In genomic region chr13:76383972-76384663, GRCm38 (mm10) we compare ENCODE assay signal across 8 mouse cellular contexts. TPM values are rescaled to one million over a fixed set of nuclear protein-coding genes. Genes with fewer than 3 reads are reported as not detected.
A peak's percentile ranks its signal among the peaks of the same experiment; 100 is the strongest.
DNase-seq lines count a peak whose midpoint lies in the region; ATAC-seq lines count a peak whose summit lies in the region.

Mctp1 (plus strand) TSS chr13:76384535.

- ATAC-seq in forebrain, embryonic 11.5 days (replicated peaks; ENCODE audit: low FRiP score): peak; percentile 92
- ATAC-seq in heart, embryonic 16.5 days (replicated peaks; ENCODE audit: extremely low read depth, insufficient read depth, low FRiP score): peak; percentile 89
- peak; percentile 77 for ATAC-seq in liver, embryonic 16.5 days (ENCODE audit: low read depth)
- ATAC-seq in neural tube, embryonic 13.5 days (ENCODE audit: low read depth): peak; percentile 94

- H3K4me2 ChIP-seq in forebrain, embryonic 11.5 days (ENCODE audit: low read depth, low read length, severe bottlenecking): peak within 1 kb of the TSS; percentile 90
- H3K4me2 ChIP-seq in heart, embryonic 16.5 days (ENCODE audit: low read depth, low read length): peak within 1 kb of the TSS; percentile 97
- peak within 1 kb of the TSS; percentile 76 for H3K4me2 ChIP-seq in liver, embryonic 16.5 days (ENCODE audit: low read depth, low read length)
- peak within 1 kb of the TSS; percentile 92 for H3K4me2 ChIP-seq in neural tube, embryonic 13.5 days

- H3K36me3 ChIP-seq in forebrain, embryonic 11.5 days (ENCODE audit: control insufficient read depth, insufficient read depth, low read length): no peaks in the 10 kb centered on the region
- no peaks in the 10 kb centered on the region for H3K36me3 ChIP-seq in heart, embryonic 16.5 days (ENCODE audit: control insufficient read depth, insufficient read depth)
- H3K36me3 ChIP-seq in liver, embryonic 16.5 days (ENCODE audit: control insufficient read depth, insufficient read depth): no peaks in the 10 kb centered on the region
- no peaks in the 10 kb centered on the region for H3K36me3 ChIP-seq in neural tube, embryonic 13.5 days

- under 1% methylated on average over 44 of the region's 62 CpGs for WGBS in forebrain, embryonic 11.5 days
- under 1% methylated on average over 57 of the region's 62 CpGs for WGBS in heart, embryonic 16.5 days
- under 1% methylated on average over 49 of the region's 62 CpGs for WGBS in liver, embryonic 16.5 days (ENCODE audit: insufficient replicate concordance)
- under 1% methylated on average over 49 of the region's 62 CpGs for WGBS in neural tube, embryonic 13.5 days

- H3K4me1 ChIP-seq in forebrain, embryonic 11.5 days (replicated peaks; ENCODE audit: control insufficient read depth, insufficient read depth, low read length): no peaks in the 10 kb centered on the region
- peaks cover 8% of the 10 kb centered on the region; the same call in 1 of the 2 replicates for H3K4me1 ChIP-seq in heart, embryonic 16.5 days (ENCODE audit: control insufficient read depth, insufficient read depth, low read length)
- H3K4me1 ChIP-seq in liver, embryonic 16.5 days (ENCODE audit: control insufficient read depth, low read depth, low read length): peaks cover 3% of the 10 kb centered on the region; the same call in 1 of the 2 replicates
- H3K4me1 ChIP-seq in neural tube, embryonic 13.5 days (replicated peaks): peaks cover 13% of the 10 kb centered on the region

- H3K27ac ChIP-seq in forebrain, embryonic 11.5 days (ENCODE audit: low read depth, low read length): no peak within 1 kb of the TSS
- no peak within 1 kb of the TSS for H3K27ac ChIP-seq in heart, embryonic 16.5 days (ENCODE audit: low read length)
- H3K27ac ChIP-seq in liver, embryonic 16.5 days (ENCODE audit: low read length): no peak within 1 kb of the TSS
- H3K27ac ChIP-seq in neural tube, embryonic 13.5 days (replicated peaks): no peak within 1 kb of the TSS

- H3K4me3 ChIP-seq in forebrain, embryonic 11.5 days (ENCODE audit: low read depth, low read length): peak within 1 kb of the TSS; percentile 51
- H3K4me3 ChIP-seq in heart, embryonic 16.5 days (ENCODE audit: low read length): peak within 1 kb of the TSS; percentile 68
- H3K4me3 ChIP-seq in liver, embryonic 16.5 days (ENCODE audit: low read depth, low read length): peak within 1 kb of the TSS; percentile 53
- peak within 1 kb of the TSS; percentile 69 for H3K4me3 ChIP-seq in neural tube, embryonic 13.5 days

- H3K27me3 ChIP-seq in forebrain, embryonic 11.5 days (ENCODE audit: control insufficient read depth, insufficient read depth, low read length): peaks cover 14% of the 10 kb centered on the region; the same call in 1 of the 2 replicates
- peaks cover 15% of the 10 kb centered on the region for H3K27me3 ChIP-seq in heart, embryonic 16.5 days (ENCODE audit: control insufficient read depth, insufficient read depth, low read length)
- H3K27me3 ChIP-seq in liver, embryonic 16.5 days (ENCODE audit: control insufficient read depth, insufficient read depth, low read depth, low read length): peaks cover 26% of the 10 kb centered on the region
- peaks cover 42% of the 10 kb centered on the region for H3K27me3 ChIP-seq in neural tube, embryonic 13.5 days

- peak within 1 kb of the TSS; percentile 65 for H3K9ac ChIP-seq in forebrain, embryonic 11.5 days (ENCODE audit: low read length)
- peak within 1 kb of the TSS; percentile 66 for H3K9ac ChIP-seq in heart, embryonic 16.5 days (ENCODE audit: low read length)
- peak within 1 kb of the TSS; percentile 41; the same call in 1 of the 2 replicates for H3K9ac ChIP-seq in liver, embryonic 16.5 days (ENCODE audit: low read depth, low read length)
- peak within 1 kb of the TSS; percentile 78 for H3K9ac ChIP-seq in neural tube, embryonic 13.5 days

- H3K9me3 ChIP-seq in forebrain, embryonic 11.5 days (ENCODE audit: control insufficient read depth, low read length): no peaks in the 10 kb centered on the region
- H3K9me3 ChIP-seq in heart, embryonic 16.5 days (replicated peaks; ENCODE audit: control insufficient read depth, low read length): no peaks in the 10 kb centered on the region
- no peaks in the 10 kb centered on the region for H3K9me3 ChIP-seq in liver, embryonic 16.5 days (replicated peaks; ENCODE audit: control insufficient read depth, low read length)
- no peaks in the 10 kb centered on the region for H3K9me3 ChIP-seq in neural tube, embryonic 13.5 days

- DNase-seq in CD4-positive, CD25-positive, alpha-beta regulatory T cell, adult 2 months (ENCODE audit: low read depth, low spot score): peak; percentile 1
- peak; percentile 43 for DNase-seq in c-Kit-positive CD71-negative TER-119-negative erythroid progenitor cells, embryonic 14.5 days (ENCODE audit: low read depth)
- DNase-seq in forebrain, embryonic 11.5 days (ENCODE audit: low spot score): peak; percentile 86
- peak; percentile 60 for DNase-seq in kidney, postnatal 14 days
- peak; percentile 4 for DNase-seq in thymus, postnatal 25 days

RNA-seq across cellular contexts. Expression of gene Mctp1, which starts in this region (rescaled TPM):
- polyA plus RNA-seq in forebrain, embryonic 11.5 days (2014; fragmentation: Nextera tagmentation; extraction: Ambion mirVana): 5.3 and 5.4 TPM in 2 replicates
- 0.65 and 0.71 TPM in 2 replicates for polyA plus RNA-seq in heart, embryonic 16.5 days (2015; fragmentation: Nextera tagmentation; extraction: Ambion mirVana)
- polyA plus RNA-seq in liver, embryonic 16.5 days (2015; fragmentation: Nextera tagmentation; extraction: Ambion mirVana): 2.3 and 2.4 TPM in 2 replicates
- polyA plus RNA-seq in neural tube, embryonic 13.5 days (2015; fragmentation: Nextera tagmentation; extraction: Ambion mirVana): 1.1 TPM in 2 replicates

Comparison
In these comparisons a context has a peak if more than half of its experiments do, and no peak if none do; other contexts are left out.
1. Peak in ATAC-seq, H3K4me3 ChIP-seq, H3K9ac ChIP-seq and H3K4me2 ChIP-seq in heart, embryonic 16.5 days; RNA of the gene not detected or under 1 TPM.
2. DNase-seq: peak in every context shown above with its lines; median percentile 86 in forebrain, embryonic 11.5 days; 60 in kidney, postnatal 14 days; 43 in c-Kit-positive CD71-negative TER-119-negative erythroid progenitor cells, embryonic 14.5 days; 4 in thymus, postnatal 25 days; 1 in CD4-positive, CD25-positive, alpha-beta regulatory T cell, adult 2 months.